Mouse (Mus musculus) heart, postnatal 4 days (tissue): ENCODE measurements at regions not wholly inside any gene's neighbourhood (a gene's known extent, or its start where the extent isn't known, plus 50 kb on each side); places are given as distances from the start of the nearest gene placed in this dataset.

Experiments
- DNase-seq: peaks from one replicate; pipeline ENCODE4 v3.0.0; 2021

- no peak for DNase-seq
Measured at GRCm38 (mm10) chr7:129922291-129922690, 330.6 kb downstream of the Wdr11 start.

GRCm38 (mm10) chr7:129936731-129937130 lies 345.1 kb downstream of the Wdr11 start:
- DNase-seq, result no peak

- DNase-seq, result no peak
Measured at GRCm38 (mm10) chr7:129937715-129938114, 346.1 kb downstream of the Wdr11 start.

- no peak for DNase-seq
Measured at GRCm38 (mm10) chr7:129938141-129938540, 346.5 kb downstream of the Wdr11 start.

- DNase-seq, result no peak
Measured at GRCm38 (mm10) chr7:129939266-129939665, 347.6 kb downstream of the Wdr11 start.

- DNase-seq, result no peak
Measured at GRCm38 (mm10) chr7:129941311-129942029, 349.8 kb downstream of the Wdr11 start.

- no peak for DNase-seq
Measured at GRCm38 (mm10) chr7:129948613-129949110, 357.0 kb downstream of the Wdr11 start.

- no peak for DNase-seq
Measured at GRCm38 (mm10) chr7:129950456-129950855, 358.8 kb downstream of the Wdr11 start.

GRCm38 (mm10) chr7:129958379-129958778 lies 366.7 kb downstream of the Wdr11 start:
- no peak for DNase-seq

GRCm38 (mm10) chr7:129962575-129962974 lies 370.9 kb downstream of the Wdr11 start:
- DNase-seq, result no peak

GRCm38 (mm10) chr7:129964192-129964591 lies 372.5 kb downstream of the Wdr11 start:
- DNase-seq, result no peak

- no peak for DNase-seq
Measured at GRCm38 (mm10) chr7:129965281-129966051, 373.8 kb downstream of the Wdr11 start.

GRCm38 (mm10) chr7:129966771-129967170 lies 375.1 kb downstream of the Wdr11 start:
- DNase-seq, result no peak

- DNase-seq, result no peak
Measured at GRCm38 (mm10) chr7:129970201-129970600, 378.5 kb downstream of the Wdr11 start.

- no peak for DNase-seq
Measured at GRCm38 (mm10) chr7:129974206-129974605, 382.5 kb downstream of the Wdr11 start.

- no peak for DNase-seq
Measured at GRCm38 (mm10) chr7:129974837-129975236, 383.2 kb downstream of the Wdr11 start.

- DNase-seq, result no peak
Measured at GRCm38 (mm10) chr7:129975781-129976514, 384.3 kb downstream of the Wdr11 start.

- no peak for DNase-seq
Measured at GRCm38 (mm10) chr7:129978576-129978975, 386.9 kb downstream of the Wdr11 start.

GRCm38 (mm10) chr7:129979337-129979736 lies 387.7 kb downstream of the Wdr11 start:
- DNase-seq, result no peak

- DNase-seq, result no peak
Measured at GRCm38 (mm10) chr7:129980501-129980900, 388.8 kb downstream of the Wdr11 start.

- DNase-seq, result no peak
Measured at GRCm38 (mm10) chr7:129982411-129982810, 390.7 kb downstream of the Wdr11 start.

GRCm38 (mm10) chr7:129983601-129984120 lies 392.0 kb downstream of the Wdr11 start:
- peak; percentile 45 for DNase-seq

- DNase-seq, result no peak
Measured at GRCm38 (mm10) chr7:129984367-129984766, 392.7 kb downstream of the Wdr11 start.
